34 mouse cellular contexts compared by ENCODE assay signal in genomic region chr2:102403982-102404381, GRCm38 (mm10). TPM values are rescaled to one million over a fixed set of nuclear protein-coding genes. Genes with fewer than 3 reads are reported as not detected.
"Had no signal": no experiment of that assay in that cellular context is flagged by ENCODE, and none has a peak within 500 bp of the region (broad histone marks: within the 10 kb centered on the region; RNA-seq: fewer than 3 reads in every experiment).

No protein-coding gene starts in this region.

- H3K36me3 ChIP-seq: heart, embryonic 12.5 days; heart, embryonic 15.5 days; hindbrain, embryonic 12.5 days; hindbrain, embryonic 13.5 days; hindbrain, embryonic 15.5 days; intestine, embryonic 15.5 days had no signal

- H3K27ac ChIP-seq: heart, embryonic 13.5 days; heart, embryonic 15.5 days; hindbrain, embryonic 10.5 days; hindbrain, embryonic 12.5 days; hindbrain, embryonic 13.5 days; hindbrain, embryonic 14.5 days; hindbrain, embryonic 15.5 days; hindbrain, postnatal 0 days; intestine, embryonic 15.5 days; kidney, postnatal 0 days; layer of hippocampus, adult 2 months; left cerebral cortex, adult 2 months had no signal

- H3K4me2 ChIP-seq: heart, embryonic 12.5 days; heart, embryonic 13.5 days; heart, embryonic 15.5 days; hindbrain, embryonic 12.5 days; hindbrain, embryonic 13.5 days; hindbrain, embryonic 14.5 days; hindbrain, embryonic 15.5 days; intestine, embryonic 15.5 days had no signal

- H3K27me3 ChIP-seq: heart, embryonic 12.5 days; heart, embryonic 13.5 days; heart, embryonic 15.5 days; hindbrain, embryonic 12.5 days; hindbrain, embryonic 13.5 days; hindbrain, embryonic 15.5 days; intestine, embryonic 15.5 days had no signal

- H3K9me3 ChIP-seq: heart, embryonic 12.5 days; heart, embryonic 13.5 days; heart, embryonic 15.5 days; hindbrain, embryonic 10.5 days; hindbrain, embryonic 12.5 days; hindbrain, embryonic 13.5 days; hindbrain, embryonic 15.5 days; intestine, embryonic 15.5 days had no signal

- ATAC-seq: hindbrain, embryonic 16.5 days; hindbrain, postnatal 0 days; inflammation-experienced regulatory T-cells, adult 6 months; intestine, embryonic 15.5 days; intestine, embryonic 16.5 days; intestine, postnatal 0 days had no signal

- DNase-seq: heart, postnatal 10 days; heart, postnatal 14 days; heart, postnatal 36 days; heart, postnatal 4 days; kidney, adult 11 months; kidney, adult 18-20 months; kidney, adult 2 months; kidney, adult 8-10 months; kidney, adult 9 months; kidney, postnatal 10 days; kidney, postnatal 14 days; kidney, postnatal 25 days; kidney, postnatal 36 days; kidney, postnatal 4 days; layer of hippocampus, adult 9-11 months; layer of hippocampus, postnatal 36 days had no signal

- H3K9ac ChIP-seq: heart, embryonic 12.5 days; heart, embryonic 13.5 days; heart, embryonic 15.5 days; hindbrain, embryonic 12.5 days; hindbrain, embryonic 13.5 days; hindbrain, embryonic 14.5 days; hindbrain, embryonic 15.5 days; intestine, embryonic 15.5 days had no signal

- H3K4me3 ChIP-seq: heart, embryonic 12.5 days; heart, embryonic 13.5 days; heart, embryonic 15.5 days; hindbrain, embryonic 10.5 days; hindbrain, embryonic 12.5 days; hindbrain, embryonic 13.5 days; hindbrain, embryonic 15.5 days; intestine, embryonic 15.5 days; layer of hippocampus, adult 2 months; left cerebral cortex, adult 2 months had no signal

RNA-seq across cellular contexts. Expression of gene Fjx1, which starts 48.3 kb away (rescaled TPM):
- total RNA-seq: hematopoietic stem cell, adult 5-6 weeks had no signal
- polyA plus RNA-seq: inflammation-experienced regulatory T-cells, adult 6 months had no signal
